Mouse (Mus musculus): ENCODE results near the gene Ubald1.

- TF ChIP-seq CTCF (IDR thresholded peaks at IDR 0.05; ENCODE audit: borderline replicate concordance, control insufficient read depth, extremely low read depth, insufficient read depth, low read length, poor library complexity): no peak
- TF ChIP-seq POLR2A (IDR thresholded peaks at IDR 0.05; ENCODE audit: control insufficient read depth, extremely low read depth, insufficient read depth, low read length, poor library complexity): no peak
These were observed 33.1 kb downstream of the Ubald1 start for GRCm38 (mm10) chr16:4847041-4847440.
